ENCODE assay signal across 15 mouse cellular contexts in the genomic region with DNA sequence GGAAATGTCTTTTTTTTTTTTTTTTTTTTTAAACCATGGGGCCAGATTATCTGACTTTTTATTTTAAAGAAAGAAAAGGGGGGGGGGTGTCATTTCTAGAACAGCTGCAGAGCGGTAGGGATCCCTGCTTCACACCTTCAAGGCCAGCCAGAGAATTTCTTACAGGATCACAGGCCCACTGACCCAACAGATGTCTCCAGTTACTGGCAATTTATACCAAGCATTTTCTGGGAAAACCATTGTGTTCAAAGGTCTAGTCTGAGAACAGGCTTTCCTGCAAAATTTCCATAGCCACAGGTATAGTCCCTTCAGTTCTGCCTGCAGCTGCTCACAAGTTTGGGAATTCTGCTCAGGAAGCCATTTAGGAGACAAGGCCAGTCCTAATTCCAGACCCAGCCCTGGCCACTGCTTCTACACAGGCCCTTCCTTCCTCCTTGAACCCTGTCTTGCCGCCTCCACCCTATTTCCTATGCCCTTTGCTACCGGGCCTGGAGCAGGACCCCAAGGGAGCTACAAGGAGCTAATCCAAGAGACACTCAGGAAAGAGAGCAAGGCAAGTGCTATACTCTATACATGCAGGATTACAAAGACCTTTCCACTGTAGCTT. TPM values are rescaled to one million over a fixed set of nuclear protein-coding genes. Genes with fewer than 3 reads are reported as not detected.
DNase-seq lines count a peak whose midpoint lies in the region; ATAC-seq and TF ChIP-seq lines count a peak whose summit lies in the region.
"Had no signal": no experiment of that assay in that cellular context is flagged by ENCODE, and none has a peak within 500 bp of the region (broad histone marks: within the 10 kb centered on the region; RNA-seq: fewer than 3 reads in every experiment).

No protein-coding gene starts in this region.

- TF ChIP-seq CTCF in lung, postnatal 0 days (IDR thresholded peaks at IDR 0.05), result no peak
- no peak for TF ChIP-seq CTCF in lung, adult 2 months (IDR thresholded peaks at IDR 0.05; ENCODE audit: insufficient read depth, low read length)
- no peak for TF ChIP-seq CTCF in stomach, postnatal 0 days (IDR thresholded peaks at IDR 0.05; ENCODE audit: low read depth)

- no peaks in the 10 kb centered on the region for H3K27me3 ChIP-seq in intestine, embryonic 16.5 days (replicated peaks; ENCODE audit: control insufficient read depth, insufficient read depth, low read length)
- H3K27me3 ChIP-seq in intestine, embryonic 15.5 days (replicated peaks), result no peaks in the 10 kb centered on the region
- H3K27me3 ChIP-seq in lung, postnatal 0 days (replicated peaks; ENCODE audit: insufficient read depth, low read length), result no peaks in the 10 kb centered on the region
- H3K27me3 ChIP-seq in stomach, postnatal 0 days (ENCODE audit: control insufficient read depth, insufficient read depth, low read length), result no peaks in the 10 kb centered on the region
- H3K27me3 ChIP-seq: midbrain, embryonic 13.5 days had no signal

- peak; percentile 57; the same call in 1 of the 2 replicates for TF ChIP-seq EP300 in lung, postnatal 0 days (IDR thresholded peaks at IDR 0.05)
- TF ChIP-seq EP300 in stomach, postnatal 0 days (optimal IDR thresholded peaks at IDR 0.05), result no peak

- WGBS in intestine, embryonic 16.5 days, result 51% methylated on average over 3 of the region's 3 CpGs
- 56% methylated on average over 3 of the region's 3 CpGs for WGBS in intestine, embryonic 15.5 days
- WGBS in lung, postnatal 0 days, result 44% methylated on average over 3 of the region's 3 CpGs
- WGBS in lung, adult 2 months, result 31% methylated on average over 3 of the region's 3 CpGs
- WGBS in stomach, postnatal 0 days, result 55% methylated on average over 3 of the region's 3 CpGs

- no peak for TF ChIP-seq POLR2A in lung, adult 2 months (IDR thresholded peaks at IDR 0.05; ENCODE audit: borderline replicate concordance, extremely low read depth, low read depth, low read length)

- 0 out of 2 replicates have a peak overlapping the region, but pooled peaks have one; percentile 24 for H3K9ac ChIP-seq in intestine, embryonic 16.5 days (ENCODE audit: low read depth, low read length)
- H3K9ac ChIP-seq in intestine, embryonic 15.5 days, result no peak overlapping the region
- H3K9ac ChIP-seq in lung, postnatal 0 days (replicated peaks; ENCODE audit: low read depth), result no peak overlapping the region
- no peak overlapping the region for H3K9ac ChIP-seq in stomach, postnatal 0 days (ENCODE audit: low read length)
- H3K9ac ChIP-seq: forebrain, postnatal 0 days; hindbrain, embryonic 14.5 days; midbrain, embryonic 13.5 days; neural tube, embryonic 12.5 days had no signal

- H3K4me2 ChIP-seq in intestine, embryonic 16.5 days (ENCODE audit: low read depth, low read length), result no peak overlapping the region
- H3K4me2 ChIP-seq in intestine, embryonic 15.5 days (replicated peaks), result no peak overlapping the region
- H3K4me2 ChIP-seq in lung, postnatal 0 days (replicated peaks; ENCODE audit: low read depth, low read length), result 0 out of 2 replicates have a peak overlapping the region, but pooled peaks have one; percentile 11
- no peak overlapping the region for H3K4me2 ChIP-seq in stomach, postnatal 0 days (replicated peaks; ENCODE audit: low read depth)
- H3K4me2 ChIP-seq: hindbrain, embryonic 14.5 days; midbrain, embryonic 13.5 days; neural tube, embryonic 12.5 days had no signal

- H3K36me3 ChIP-seq in intestine, embryonic 16.5 days (ENCODE audit: control insufficient read depth, insufficient read depth, low read length), result no peaks in the 10 kb centered on the region
- no peaks in the 10 kb centered on the region for H3K36me3 ChIP-seq in intestine, embryonic 15.5 days
- no peaks in the 10 kb centered on the region for H3K36me3 ChIP-seq in lung, postnatal 0 days (ENCODE audit: insufficient read depth, low read length)
- no peaks in the 10 kb centered on the region for H3K36me3 ChIP-seq in stomach, postnatal 0 days (ENCODE audit: control insufficient read depth, insufficient read depth, low read length)
- H3K36me3 ChIP-seq: midbrain, embryonic 13.5 days; neural tube, embryonic 12.5 days had no signal

- peak; percentile 61 for DNase-seq in lung, postnatal 0 days (ENCODE audit: low spot score)
- no peak for DNase-seq in lung, adult 2 months
- peak; percentile 49 to 63 for DNase-seq in kidney, postnatal 36 days
- no peak for DNase-seq in stomach, postnatal 0 days (ENCODE audit: low spot score)
- DNase-seq in cerebellum, adult 11-12 months, result no peak
- DNase-seq: forebrain, postnatal 0 days; lung, postnatal 10 days; right cerebral cortex, adult 18-20 months had no signal

- H3K9me3 ChIP-seq in intestine, embryonic 16.5 days (ENCODE audit: control insufficient read depth, low read length), result no peaks in the 10 kb centered on the region
- no peaks in the 10 kb centered on the region for H3K9me3 ChIP-seq in intestine, embryonic 15.5 days
- H3K9me3 ChIP-seq in lung, postnatal 0 days (ENCODE audit: low read length), result no peaks in the 10 kb centered on the region
- H3K9me3 ChIP-seq in stomach, postnatal 0 days (ENCODE audit: control insufficient read depth, low read length), result no peaks in the 10 kb centered on the region
- H3K9me3 ChIP-seq: midbrain, embryonic 13.5 days; neural tube, embryonic 12.5 days had no signal

- H3K4me1 ChIP-seq in intestine, embryonic 16.5 days (ENCODE audit: control insufficient read depth, insufficient read depth, low read length), result peaks cover 31% of the 10 kb centered on the region
- peaks cover 15% of the 10 kb centered on the region for H3K4me1 ChIP-seq in intestine, embryonic 15.5 days (replicated peaks)
- peaks cover 49% of the 10 kb centered on the region for H3K4me1 ChIP-seq in lung, postnatal 0 days (ENCODE audit: insufficient read depth, low read depth, low read length)
- peaks cover 72% of the 10 kb centered on the region for H3K4me1 ChIP-seq in lung, adult 2 months (ENCODE audit: control insufficient read depth, insufficient read depth, low read length)
- peaks cover 10% of the 10 kb centered on the region for H3K4me1 ChIP-seq in stomach, postnatal 0 days (replicated peaks; ENCODE audit: control insufficient read depth, insufficient read depth)

- no peak overlapping the region for H3K27ac ChIP-seq in intestine, embryonic 16.5 days (ENCODE audit: low read length)
- H3K27ac ChIP-seq in intestine, embryonic 15.5 days, result no peak overlapping the region
- peak overlapping the region; percentile 86 for H3K27ac ChIP-seq in lung, postnatal 0 days (ENCODE audit: low read length)
- H3K27ac ChIP-seq in stomach, postnatal 0 days (replicated peaks), result peak overlapping the region; percentile 49
- H3K27ac ChIP-seq: hindbrain, embryonic 14.5 days; neural tube, embryonic 12.5 days had no signal

- no peak for ATAC-seq in intestine, embryonic 16.5 days
- no peak for ATAC-seq in intestine, embryonic 15.5 days
- no peak for ATAC-seq in lung, postnatal 0 days
- no peak for ATAC-seq in stomach, postnatal 0 days (ENCODE audit: low FRiP score, low TSS enrichment)
- ATAC-seq: forebrain, postnatal 0 days; midbrain, embryonic 13.5 days had no signal

- H3K4me3 ChIP-seq in intestine, embryonic 16.5 days (ENCODE audit: low read length), result no peak overlapping the region
- H3K4me3 ChIP-seq in intestine, embryonic 15.5 days (replicated peaks), result no peak overlapping the region
- H3K4me3 ChIP-seq in lung, postnatal 0 days (ENCODE audit: low read depth, low read length), result no peak overlapping the region
- H3K4me3 ChIP-seq in lung, adult 2 months (replicated peaks; ENCODE audit: extremely low read depth, low read depth, low read length), result no peak overlapping the region
- H3K4me3 ChIP-seq in stomach, postnatal 0 days (ENCODE audit: low read depth, low read length), result no peak overlapping the region
- H3K4me3 ChIP-seq: midbrain, embryonic 13.5 days; neural tube, embryonic 12.5 days had no signal

RNA-seq across cellular contexts. Expression of a gene that starts 13.9 kb away (rescaled TPM):
- polyA plus RNA-seq in intestine, embryonic 16.5 days (2015; fragmentation: Nextera tagmentation; extraction: Ambion mirVana), result not detected in 2 replicates
- polyA plus RNA-seq in intestine, embryonic 15.5 days (2015; fragmentation: Nextera tagmentation; extraction: Ambion mirVana), result not detected in 2 replicates
- 0.18 and 0.27 TPM in 2 replicates for polyA plus RNA-seq in lung, postnatal 0 days (2015; fragmentation: Nextera tagmentation; extraction: Ambion mirVana)
- not detected in 2 replicates for polyA plus RNA-seq in lung, adult 2 months (2012; rRNA removed)
- polyA plus RNA-seq in stomach, postnatal 0 days (2015; fragmentation: Nextera tagmentation; extraction: Ambion mirVana), result not detected in 2 replicates
- polyA plus RNA-seq: brain, embryonic 14.5 days; forebrain, postnatal 0 days; hindbrain, embryonic 14.5 days; urinary bladder, adult 2 months had no signal

RNA-seq across cellular contexts. Expression of a gene that starts 36.0 kb away (rescaled TPM):
- 23.1 and 23.3 TPM in 2 replicates for polyA plus RNA-seq in intestine, embryonic 16.5 days (2015; fragmentation: Nextera tagmentation; extraction: Ambion mirVana)
- 25.9 and 26.7 TPM in 2 replicates for polyA plus RNA-seq in intestine, embryonic 15.5 days (2015; fragmentation: Nextera tagmentation; extraction: Ambion mirVana)
- polyA plus RNA-seq in lung, postnatal 0 days (2015; fragmentation: Nextera tagmentation; extraction: Ambion mirVana), result 78.2 and 89.0 TPM in 2 replicates
- polyA plus RNA-seq in lung, adult 2 months (2012; rRNA removed), result 88.4 and 109 TPM in 2 replicates
- polyA plus RNA-seq in stomach, postnatal 0 days (2015; fragmentation: Nextera tagmentation; extraction: Ambion mirVana), result 25.0 and 26.9 TPM in 2 replicates

Comparison
In these comparisons a context has a peak if more than half of its experiments do, and no peak if none do; other contexts are left out.
1. DNase-seq: peak in lung, postnatal 0 days (single experiment) and kidney, postnatal 36 days (2 of 2); none in lung, adult 2 months (single experiment), stomach, postnatal 0 days (single experiment) and cerebellum, adult 11-12 months (single experiment).
2. H3K27ac ChIP-seq: peak in lung, postnatal 0 days (single experiment) and stomach, postnatal 0 days (single experiment); none in intestine, embryonic 16.5 days (single experiment) and intestine, embryonic 15.5 days (single experiment).